Mouse (Mus musculus) hindbrain, embryonic 14.5 days (tissue): Measurements from ENCODE around the gene Itga11. TPM values are rescaled to one million over a fixed set of nuclear protein-coding genes. Genes with fewer than 3 reads are reported as not detected.
"Not testable (repeated sequence)": the region's sequence is repeated elsewhere in the genome, so short reads cannot be mapped to it uniquely, and the experiment has no call there.

ENCODE experiments used
- ATAC-seq: fragments of 200-750 bp; cut with Nextera tagmentation; 2 replicates; pipeline ENCODE4 v1.8.0; 2017; ENCODE audit warnings: moderate number of reproducible peaks, mild to moderate bottlenecking, moderate TSS enrichment, moderate library complexity; ENCODE audit not compliant: low FRiP score
- DNase-seq: peaks from one replicate; pipeline ENCODE4 v3.0.0-alpha.2; 2015; ENCODE audit warnings: low spot score
- H3K27ac ChIP-seq: fragments of 300-500 bp; sonication (generic); 2 replicates; pipeline ENCODE4 v1.5.1; 2014; ENCODE audit warnings: mild to moderate bottlenecking, moderate library complexity
- H3K27me3 ChIP-seq: fragments of 300-500 bp; sonication (generic); 2 replicates; pipeline ENCODE4 v1.6.1; 2014; ENCODE audit warnings: mild to moderate bottlenecking, low read length, mixed read lengths; ENCODE audit not compliant: control insufficient read depth, insufficient read depth
- H3K36me3 ChIP-seq: fragments of 300-500 bp; sonication (generic); replicated peaks from 2 replicates; pipeline ENCODE4 v1.6.1; 2014; ENCODE audit not compliant: control insufficient read depth, insufficient read depth
- H3K4me1 ChIP-seq: fragments of 300-500 bp; sonication (generic); replicated peaks from 2 replicates; pipeline ENCODE4 v1.6.1; 2014; ENCODE audit warnings: antibody characterized with exemption, low read length, mixed read lengths; ENCODE audit not compliant: control insufficient read depth, insufficient read depth
- H3K4me2 ChIP-seq: fragments of 300-500 bp; sonication (generic); replicated peaks from 2 replicates; pipeline ENCODE4 v1.6.1; 2014; ENCODE audit warnings: mild to moderate bottlenecking, moderate library complexity
- H3K4me3 ChIP-seq: fragments of 300-500 bp; sonication (generic); replicated peaks from 2 replicates; pipeline ENCODE4 v1.5.1; 2014; ENCODE audit warnings: mild to moderate bottlenecking, low read length
- H3K9ac ChIP-seq: fragments of 300-500 bp; sonication (generic); 2 replicates; pipeline ENCODE4 v1.6.1; 2014
- H3K9me3 ChIP-seq: fragments of 300-500 bp; sonication (generic); 2 replicates; pipeline ENCODE4 v1.6.1; 2016; ENCODE audit warnings: low read length; ENCODE audit not compliant: control insufficient read depth
- WGBS: fragments of 180-500 bp; shearing (Covaris S2); extraction: QIAGEN DNeasy Blood & Tissue Kit; methylation state at CpG from one replicate; pipeline ENCODE4 v1.1.7; 2014; 5-methylcytosine and 5-hydroxymethylcytosine counted together
- polyA plus RNA-seq: library from polyadenylated mRNA; unstranded; fragments of >200 nt; fragmentation: Nextera tagmentation; extraction: Ambion mirVana; gene quantifications from 2 replicates; pipeline ENCODE4 v1.2.1, GENCODE M21; 2014

Gene Itga11
- polyA plus RNA-seq, 1 experiment from 2014 or later: 1.4 TPM

DNA sequence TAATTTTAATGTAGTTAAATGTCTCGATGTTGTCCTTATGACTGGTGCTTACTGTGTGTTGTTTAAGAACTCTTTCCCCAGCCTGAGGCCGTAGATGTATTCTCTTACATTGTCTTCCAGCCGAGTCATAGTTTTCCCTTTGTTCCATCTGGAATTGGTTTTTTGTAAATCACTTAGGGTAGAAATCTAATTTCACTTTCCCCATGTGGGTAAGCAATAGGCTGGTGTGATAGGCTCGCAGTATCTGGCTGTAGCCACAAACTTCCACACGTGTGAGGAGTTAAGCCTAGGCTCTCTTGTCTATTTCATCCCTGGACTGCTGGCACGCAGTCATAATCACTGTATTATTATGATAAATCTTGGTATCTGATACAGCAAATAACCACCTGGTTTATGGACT, 26.9 kb upstream of the Itga11 start:
- Histone ChIP-seq H3K36me3 (no peaks in the 10 kb centered on the region), H3K27me3 (no peaks in the 10 kb centered on the region), H3K9ac (no peak overlapping the region), H3K27ac (no peak overlapping the region), H3K4me2 (no peak overlapping the region), H3K9me3 (no peaks in the 10 kb centered on the region), H3K4me3 (no peak overlapping the region), H3K4me1 (no peaks in the 10 kb centered on the region)
- ATAC-seq (no peak), DNase-seq (no peak)
- WGBS: 86% methylated on average over 6 of the region's 6 CpGs

GRCm38 (mm10) chr9:62654336-62654735, 23.3 kb upstream of the Itga11 start:
- no peak overlapping the region for H3K27ac ChIP-seq
- ATAC-seq: no peak
- 68% methylated on average over 6 of the region's 6 CpGs for WGBS
- H3K27me3 ChIP-seq: no peaks in the 10 kb centered on the region
- no peak overlapping the region for H3K4me3 ChIP-seq
- no peaks in the 10 kb centered on the region for H3K4me1 ChIP-seq
- H3K4me2 ChIP-seq: no peak overlapping the region
- no peaks in the 10 kb centered on the region for H3K36me3 ChIP-seq
- no peaks in the 10 kb centered on the region for H3K9me3 ChIP-seq
- H3K9ac ChIP-seq: no peak overlapping the region
- no peak for DNase-seq

GRCm38 (mm10) chr9:62658016-62658415, 19.6 kb upstream of the Itga11 start:
- H3K27ac ChIP-seq: no peak overlapping the region
- no peaks in the 10 kb centered on the region for H3K36me3 ChIP-seq
- no peak overlapping the region for H3K4me3 ChIP-seq
- WGBS: 68% methylated on average over 3 of the region's 3 CpGs
- no peak for ATAC-seq
- no peaks in the 10 kb centered on the region for H3K9me3 ChIP-seq
- no peaks in the 10 kb centered on the region for H3K4me1 ChIP-seq
- DNase-seq: no peak
- H3K27me3 ChIP-seq: no peaks in the 10 kb centered on the region
- no peak overlapping the region for H3K4me2 ChIP-seq
- H3K9ac ChIP-seq: no peak overlapping the region

GRCm38 (mm10) chr9:62659026-62659425, 18.6 kb upstream of the Itga11 start:
- no peak overlapping the region for H3K27ac ChIP-seq
- no peaks in the 10 kb centered on the region for H3K4me1 ChIP-seq
- no peak for DNase-seq
- WGBS: 94% methylated on average over 4 of the region's 4 CpGs
- no peak overlapping the region for H3K9ac ChIP-seq
- ATAC-seq: no peak
- H3K27me3 ChIP-seq: no peaks in the 10 kb centered on the region
- no peaks in the 10 kb centered on the region for H3K9me3 ChIP-seq
- H3K36me3 ChIP-seq: no peaks in the 10 kb centered on the region
- no peak overlapping the region for H3K4me3 ChIP-seq
- no peak overlapping the region for H3K4me2 ChIP-seq

- not testable (repeated sequence) for H3K36me3 ChIP-seq, ATAC-seq
- 92% methylated on average over 9 of the region's 9 CpGs for WGBS
These were observed 16.7 kb upstream of the Itga11 start for GRCm38 (mm10) chr9:62660971-62661370.

GRCm38 (mm10) chr9:62663443-62663842, 14.2 kb upstream of the Itga11 start:
- 56% methylated on average over 2 of the region's 2 CpGs for WGBS
- no peak for DNase-seq
- no peak for ATAC-seq
- Histone ChIP-seq H3K27me3 (no peaks in the 10 kb centered on the region), H3K36me3 (no peaks in the 10 kb centered on the region), H3K27ac (no peak overlapping the region), H3K4me1 (no peaks in the 10 kb centered on the region; the same call in 1 of the 2 replicates), H3K9ac (no peak overlapping the region), H3K9me3 (no peaks in the 10 kb centered on the region), H3K4me3 (no peak overlapping the region), H3K4me2 (no peak overlapping the region)

More at GRCm38 (mm10) chr9:62660971-62661370, 16.7 kb upstream of the Itga11 start:
- H3K9ac ChIP-seq, H3K27me3 ChIP-seq, H3K4me3 ChIP-seq, H3K4me2 ChIP-seq, H3K9me3 ChIP-seq, DNase-seq, H3K4me1 ChIP-seq, H3K27ac ChIP-seq: not testable (repeated sequence)

DNA sequence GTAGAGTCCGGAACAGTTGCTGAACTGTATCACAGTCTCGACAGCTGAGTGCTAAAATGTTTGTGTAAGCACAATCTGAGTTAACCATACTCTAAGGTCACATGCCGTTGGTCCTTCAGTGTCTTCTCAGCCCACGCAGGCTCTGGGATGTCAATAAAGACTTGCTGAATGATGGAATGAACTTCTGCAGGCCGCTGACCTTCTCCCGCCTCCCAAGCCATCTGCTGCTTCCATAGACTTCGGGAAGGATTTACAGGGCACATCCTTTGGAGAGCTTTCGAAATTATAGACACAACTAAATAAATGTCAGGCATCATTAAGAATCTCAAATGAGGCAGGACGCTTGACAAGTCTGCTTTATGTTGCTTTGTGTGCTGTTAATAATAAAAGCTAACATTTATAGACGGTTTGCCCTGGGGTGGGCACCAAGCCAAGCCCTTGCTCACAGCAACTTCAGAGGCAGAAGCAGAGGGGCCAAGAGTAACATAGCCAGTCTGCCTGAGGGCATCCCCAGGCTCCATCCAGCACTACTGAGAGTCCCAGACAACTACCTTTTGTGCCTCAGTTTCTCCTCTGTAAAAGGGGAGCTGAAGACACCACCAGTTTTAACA, 13.4 kb upstream of the Itga11 start:
- Histone ChIP-seq H3K27ac (no peak overlapping the region), H3K36me3 (no peaks in the 10 kb centered on the region), H3K4me2 (no peak overlapping the region), H3K27me3 (no peaks in the 10 kb centered on the region), H3K4me3 (no peak overlapping the region), H3K9ac (no peak overlapping the region), H3K9me3 (no peaks in the 10 kb centered on the region), H3K4me1 (no peaks in the 10 kb centered on the region; the same call in 1 of the 2 replicates)
- DNase-seq: no peak
- WGBS: 50% methylated on average over 10 of the region's 10 CpGs
- ATAC-seq: no peak

DNA sequence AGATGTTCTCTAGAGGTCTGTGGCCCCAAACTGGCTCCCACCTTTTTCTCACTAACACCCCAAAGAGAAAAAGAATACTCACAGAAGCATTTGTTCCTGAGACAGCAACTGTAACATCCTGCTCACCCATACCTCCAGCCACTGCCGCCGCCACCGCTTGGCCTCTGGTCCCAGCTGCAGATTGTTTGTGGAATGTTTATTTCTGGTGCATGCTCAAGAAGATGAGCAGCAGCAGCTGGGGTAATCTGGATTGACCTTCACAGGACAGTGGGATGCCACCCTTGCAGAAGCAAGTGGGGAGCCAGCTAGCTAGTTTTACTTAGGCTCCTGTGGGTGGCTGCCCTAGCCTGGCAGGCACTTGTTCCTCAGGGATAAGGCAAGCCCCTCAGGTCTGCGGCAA, 11.7 kb upstream of the Itga11 start:
- Histone ChIP-seq H3K36me3 (no peaks in the 10 kb centered on the region), H3K4me1 (no peaks in the 10 kb centered on the region; the same call in 1 of the 2 replicates), H3K9ac (no peak overlapping the region), H3K4me2 (no peak overlapping the region), H3K27ac (no peak overlapping the region), H3K27me3 (no peaks in the 10 kb centered on the region), H3K9me3 (no peaks in the 10 kb centered on the region), H3K4me3 (no peak overlapping the region)
- no peak for ATAC-seq
- WGBS: 84% methylated on average over 4 of the region's 4 CpGs
- no peak for DNase-seq

DNA sequence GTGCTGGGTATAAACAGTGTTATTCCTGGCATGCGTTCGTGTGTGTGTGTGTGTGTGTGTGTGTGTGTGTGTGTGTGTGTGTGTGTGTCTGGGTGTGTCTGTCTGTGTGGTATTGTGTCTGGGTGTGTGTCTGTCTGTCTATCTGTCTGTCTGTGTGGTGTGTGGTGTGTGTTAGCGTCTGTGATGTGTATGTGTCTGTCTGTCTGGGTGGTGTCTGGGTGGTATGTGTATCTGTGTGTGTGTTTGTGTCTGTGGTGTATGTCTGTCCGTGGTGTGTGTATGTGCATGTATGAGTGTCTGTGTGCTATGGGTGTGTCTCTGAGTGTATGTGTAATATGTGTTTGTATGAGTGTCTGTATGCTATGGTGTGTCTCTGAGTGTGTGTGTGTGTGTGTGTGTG, 9.1 kb upstream of the Itga11 start:
- ATAC-seq (no peak), DNase-seq (no peak)
- no peak overlapping the region for H3K4me2 ChIP-seq
- H3K27ac ChIP-seq: no peak overlapping the region
- no peak overlapping the region for H3K4me3 ChIP-seq
- no peaks in the 10 kb centered on the region for H3K27me3 ChIP-seq
- H3K36me3 ChIP-seq: no peaks in the 10 kb centered on the region
- H3K9ac ChIP-seq: no peak overlapping the region
- H3K4me1 ChIP-seq: no peaks in the 10 kb centered on the region; the same call in 1 of the 2 replicates
- 96% methylated on average over 4 of the region's 4 CpGs for WGBS
- H3K9me3 ChIP-seq: no peaks in the 10 kb centered on the region

GRCm38 (mm10) chr9:62673241-62673640, 4.4 kb upstream of the Itga11 start:
- ATAC-seq (no peak), DNase-seq (no peak)
- H3K9me3 ChIP-seq: no peaks in the 10 kb centered on the region
- H3K4me1 ChIP-seq: peaks cover 10% of the 10 kb centered on the region
- H3K27ac ChIP-seq: no peak overlapping the region
- H3K9ac ChIP-seq: no peak overlapping the region
- H3K4me3 ChIP-seq: no peak overlapping the region
- WGBS: 93% methylated on average over 7 of the region's 7 CpGs
- H3K36me3 ChIP-seq: no peaks in the 10 kb centered on the region
- H3K27me3 ChIP-seq: peaks cover 15% of the 10 kb centered on the region
- no peak overlapping the region for H3K4me2 ChIP-seq
